Mouse (Mus musculus) kidney, embryonic 16.5 days (tissue): ENCODE data around the gene Nudt3. TPM values are rescaled to one million over a fixed set of nuclear protein-coding genes. Genes with fewer than 3 reads are reported as not detected.

Experiments used
- ATAC-seq: fragments of 200-750 bp; cut with Nextera tagmentation; 2 replicates; pipeline ENCODE4 v1.8.0; 2017; ENCODE audit warnings: moderate TSS enrichment; ENCODE audit not compliant: low FRiP score, low TSS enrichment
- H3K27ac ChIP-seq: fragments of 300-500 bp; sonication (generic); 2 replicates; pipeline ENCODE4 v1.5.1; 2014; ENCODE audit warnings: low read length
- H3K27me3 ChIP-seq: fragments of 300-500 bp; sonication (generic); 2 replicates; pipeline ENCODE4 v1.6.1; 2014; ENCODE audit warnings: low read length, control low read depth, mixed read lengths; ENCODE audit not compliant: insufficient read depth
- H3K36me3 ChIP-seq: fragments of 300-500 bp; sonication (generic); 2 replicates; pipeline ENCODE4 v1.6.1; 2014; ENCODE audit warnings: low read length, control low read depth, mixed read lengths; ENCODE audit not compliant: insufficient read depth
- H3K4me1 ChIP-seq: fragments of 300-500 bp; sonication (generic); 2 replicates; pipeline ENCODE4 v1.6.1; 2014; ENCODE audit warnings: low read length, control low read depth, mixed read lengths; ENCODE audit not compliant: insufficient read depth
- H3K4me2 ChIP-seq: fragments of 300-500 bp; sonication (generic); replicated peaks from 2 replicates; pipeline ENCODE4 v1.6.1; 2014; ENCODE audit warnings: low read depth, low read length
- H3K4me3 ChIP-seq: fragments of 300-500 bp; sonication (generic); 2 replicates; pipeline ENCODE4 v1.5.1; 2014; ENCODE audit warnings: mild to moderate bottlenecking, low read length
- H3K9ac ChIP-seq: fragments of 300-500 bp; sonication (generic); replicated peaks from 2 replicates; pipeline ENCODE4 v1.6.1; 2014; ENCODE audit warnings: low read length
- H3K9me3 ChIP-seq: fragments of 300-500 bp; sonication (generic); 2 replicates; pipeline ENCODE4 v1.6.1; 2016; ENCODE audit warnings: low read length, control low read depth
- WGBS: fragments of 180-500 bp; shearing (Covaris S2); extraction: QIAGEN DNeasy Blood & Tissue Kit; methylation state at CpG from one replicate; pipeline ENCODE4 v1.1.7; 2014; 5-methylcytosine and 5-hydroxymethylcytosine counted together
- polyA plus RNA-seq: library from polyadenylated mRNA; unstranded; fragments of >200 nt; fragmentation: Nextera tagmentation; extraction: Ambion mirVana; gene quantifications from 2 replicates; pipeline ENCODE4 v1.2.1, GENCODE M21; 2015

Nudt3 gene
- polyA plus RNA-seq, 1 experiment from 2014 or later: 84.1 TPM

GRCm38 (mm10) chr17:27622611-27623359, 510 bp downstream of the Nudt3 start:
- H3K4me1 ChIP-seq: peaks cover 26% of the 10 kb centered on the region
- peaks cover 2% of the 10 kb centered on the region; the same call in 1 of the 2 replicates for H3K9me3 ChIP-seq
- peaks cover 7% of the 10 kb centered on the region for H3K36me3 ChIP-seq
- no peaks in the 10 kb centered on the region for H3K27me3 ChIP-seq
- peak overlapping the region; percentile 87 for H3K27ac ChIP-seq
- H3K4me3 ChIP-seq: peak overlapping the region; percentile 78
- peak overlapping the region; percentile 73 for H3K4me2 ChIP-seq
- ATAC-seq: peak; percentile 64
- 0% methylated on average over 60 of the region's 80 CpGs for WGBS
- H3K9ac ChIP-seq: peak overlapping the region; percentile 93

- Histone ChIP-seq H3K4me1 (peaks cover 26% of the 10 kb centered on the region), H3K27ac (peak overlapping the region; percentile 87), H3K9me3 (peaks cover 6% of the 10 kb centered on the region; the same call in 1 of the 2 replicates), H3K4me3 (peak overlapping the region; percentile 78), H3K27me3 (no peaks in the 10 kb centered on the region), H3K36me3 (peaks cover 15% of the 10 kb centered on the region), H3K9ac (peak overlapping the region; percentile 93), H3K4me2 (peak overlapping the region; percentile 73)
- WGBS: 2% methylated on average over 23 of the region's 23 CpGs
- ATAC-seq: no peak
These were observed 1.4 kb downstream of the Nudt3 start for GRCm38 (mm10) chr17:27621705-27622531.

GRCm38 (mm10) chr17:27621161-27621560, 2.1 kb downstream of the Nudt3 start:
- no peaks in the 10 kb centered on the region for H3K27me3 ChIP-seq
- H3K36me3 ChIP-seq: peaks cover 18% of the 10 kb centered on the region
- H3K27ac ChIP-seq: 0 out of 2 replicates have a peak overlapping the region, but pooled peaks have one; percentile 87
- peak overlapping the region; percentile 78 for H3K4me3 ChIP-seq
- H3K9ac ChIP-seq: peak overlapping the region; percentile 93; the same call in 1 of the 2 replicates
- H3K9me3 ChIP-seq: peaks cover 6% of the 10 kb centered on the region; the same call in 1 of the 2 replicates
- H3K4me2 ChIP-seq: peak overlapping the region; percentile 73
- peaks cover 26% of the 10 kb centered on the region for H3K4me1 ChIP-seq
- no peak for ATAC-seq
- 45% methylated on average over 8 of the region's 8 CpGs for WGBS

GRCm38 (mm10) chr17:27615388-27615787, 7.9 kb downstream of the Nudt3 start:
- Histone ChIP-seq H3K9ac (no peak overlapping the region), H3K27me3 (no peaks in the 10 kb centered on the region), H3K4me1 (peaks cover 14% of the 10 kb centered on the region), H3K4me3 (no peak overlapping the region), H3K4me2 (no peak overlapping the region), H3K9me3 (peaks cover 6% of the 10 kb centered on the region; the same call in 1 of the 2 replicates), H3K27ac (no peak overlapping the region), H3K36me3 (peaks cover 18% of the 10 kb centered on the region)
- ATAC-seq: no peak
- WGBS: 62% methylated on average over 7 of the region's 7 CpGs

- no peaks in the 10 kb centered on the region for H3K27me3 ChIP-seq
- H3K9ac ChIP-seq: no peak overlapping the region
- peaks cover 13% of the 10 kb centered on the region for H3K36me3 ChIP-seq
- H3K4me3 ChIP-seq: no peak overlapping the region
- H3K4me1 ChIP-seq: peaks cover 10% of the 10 kb centered on the region; the same call in 1 of the 2 replicates
- no peak overlapping the region for H3K27ac ChIP-seq
- WGBS: 88% methylated on average over 4 of the region's 4 CpGs
- no peak for ATAC-seq
- no peak overlapping the region for H3K4me2 ChIP-seq
- peaks cover 6% of the 10 kb centered on the region; the same call in 1 of the 2 replicates for H3K9me3 ChIP-seq
These were observed 10.3 kb downstream of the Nudt3 start for GRCm38 (mm10) chr17:27613016-27613415.

GRCm38 (mm10) chr17:27611994-27612393, 11.3 kb downstream of the Nudt3 start:
- Histone ChIP-seq H3K36me3 (peaks cover 4% of the 10 kb centered on the region; the same call in 1 of the 2 replicates), H3K4me3 (no peak overlapping the region), H3K27me3 (no peaks in the 10 kb centered on the region), H3K27ac (no peak overlapping the region), H3K9me3 (no peaks in the 10 kb centered on the region), H3K4me2 (no peak overlapping the region), H3K9ac (no peak overlapping the region), H3K4me1 (peaks cover 10% of the 10 kb centered on the region; the same call in 1 of the 2 replicates)
- WGBS: 75% methylated on average over 5 of the region's 5 CpGs
- no peak for ATAC-seq

GRCm38 (mm10) chr17:27611519-27611884, 11.8 kb downstream of the Nudt3 start:
- peaks cover 10% of the 10 kb centered on the region; the same call in 1 of the 2 replicates for H3K4me1 ChIP-seq
- WGBS: 40% methylated on average over 3 of the region's 3 CpGs
- no peaks in the 10 kb centered on the region for H3K27me3 ChIP-seq
- no peak overlapping the region for H3K4me3 ChIP-seq
- H3K9ac ChIP-seq: no peak overlapping the region
- no peak for ATAC-seq
- H3K36me3 ChIP-seq: no peaks in the 10 kb centered on the region
- H3K4me2 ChIP-seq: no peak overlapping the region
- H3K27ac ChIP-seq: no peak overlapping the region
- no peaks in the 10 kb centered on the region for H3K9me3 ChIP-seq

GRCm38 (mm10) chr17:27610679-27611518, 12.4 kb downstream of the Nudt3 start:
- Histone ChIP-seq H3K36me3 (no peaks in the 10 kb centered on the region), H3K4me3 (no peak overlapping the region), H3K4me2 (no peak overlapping the region), H3K9ac (no peak overlapping the region), H3K4me1 (peaks cover 10% of the 10 kb centered on the region; the same call in 1 of the 2 replicates), H3K27me3 (no peaks in the 10 kb centered on the region), H3K9me3 (no peaks in the 10 kb centered on the region), H3K27ac (no peak overlapping the region)
- no peak for ATAC-seq
- WGBS: 69% methylated on average over 10 of the region's 10 CpGs

GRCm38 (mm10) chr17:27609576-27609975, 13.7 kb downstream of the Nudt3 start:
- Histone ChIP-seq H3K4me1 (peaks cover 10% of the 10 kb centered on the region; the same call in 1 of the 2 replicates), H3K4me2 (no peak overlapping the region), H3K9me3 (no peaks in the 10 kb centered on the region), H3K9ac (no peak overlapping the region), H3K27me3 (no peaks in the 10 kb centered on the region), H3K27ac (no peak overlapping the region), H3K36me3 (no peaks in the 10 kb centered on the region), H3K4me3 (no peak overlapping the region)
- no peak for ATAC-seq
- WGBS: 85% methylated on average over 7 of the region's 7 CpGs
